In the genomic region with DNA sequence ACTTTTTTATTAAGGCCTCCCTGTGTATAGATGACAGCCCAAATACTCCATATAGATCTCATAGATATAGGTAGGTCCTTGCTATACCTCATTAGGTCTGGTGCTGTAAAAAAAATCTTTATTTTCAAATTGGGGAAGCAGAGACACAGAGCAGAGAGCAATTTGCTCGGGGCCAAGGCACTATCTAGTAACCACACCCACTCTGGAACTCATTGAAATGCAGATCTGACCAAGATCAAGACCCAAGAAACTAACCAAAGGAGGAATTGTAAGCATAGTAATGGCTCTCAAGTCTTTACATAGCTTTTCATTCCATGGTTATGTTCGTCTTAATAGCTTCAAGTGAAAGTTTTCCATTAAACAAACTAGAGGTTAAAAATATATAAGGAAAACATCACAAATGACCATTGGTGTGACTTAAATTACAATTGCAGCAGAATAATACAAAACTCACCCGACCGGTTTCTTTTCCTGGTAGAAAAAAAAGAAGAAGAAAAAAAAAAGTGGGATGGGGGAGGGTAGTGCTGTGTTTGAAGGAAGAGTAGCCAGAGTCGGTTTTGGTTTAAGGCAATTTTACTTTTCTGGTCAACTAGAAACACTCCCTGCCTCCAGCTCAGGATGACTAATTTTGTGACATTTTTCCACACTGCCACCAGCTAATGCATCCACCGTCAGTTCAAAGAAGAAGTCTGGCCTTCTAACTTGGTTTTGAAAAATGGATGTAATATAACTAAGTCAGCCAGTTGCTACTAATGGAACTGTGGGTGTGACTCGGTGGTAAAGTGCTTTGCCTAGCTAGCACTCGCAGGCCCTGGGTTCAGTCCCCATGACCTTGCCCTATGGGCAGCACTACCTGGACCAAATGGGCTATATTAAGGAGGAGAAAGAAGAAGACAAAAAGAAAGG, we compare ENCODE assay signal across 13 mouse cellular contexts. TPM values are rescaled to one million over a fixed set of nuclear protein-coding genes. Genes with fewer than 3 reads are reported as not detected.
DNase-seq lines count a peak whose midpoint lies in the region; ATAC-seq and TF ChIP-seq lines count a peak whose summit lies in the region.
"Had no signal": no experiment of that assay in that cellular context is flagged by ENCODE, and none has a peak within 500 bp of the region (broad histone marks: within the 10 kb centered on the region; RNA-seq: fewer than 3 reads in every experiment).

No protein-coding gene starts in this region.

- DNase-seq in kidney, adult 9 months: peak; percentile 22
- DNase-seq in kidney, adult 8-10 months: no peak
- DNase-seq in 3134 (ENCODE audit: extremely low read depth, insufficient read length, low spot score): peak; percentile 19
- DNase-seq in 3T3-L1 (ENCODE audit: low read depth, low spot score): peak; percentile 16
- DNase-seq in heart, postnatal 36 days: no peak
- DNase-seq: liver, postnatal 0 days; right cerebral cortex, postnatal 14 days had no signal

- no peaks in the 10 kb centered on the region for H3K9me3 ChIP-seq in hindbrain, embryonic 13.5 days
- H3K9me3 ChIP-seq: hindbrain, embryonic 12.5 days; limb, embryonic 12.5 days; midbrain, embryonic 12.5 days had no signal

- intact Hi-C loops in heart, postnatal 36 days (cut with DNase I): no loop called here

- H3K4me2 ChIP-seq in hindbrain, embryonic 13.5 days: no peak overlapping the region
- H3K4me2 ChIP-seq: hindbrain, embryonic 12.5 days; limb, embryonic 12.5 days; midbrain, embryonic 12.5 days had no signal

- H3K4me1 ChIP-seq in embryonic fibroblast, embryonic 13.5 days (ENCODE audit: control insufficient read depth, insufficient read depth, low read length): peaks cover 14% of the 10 kb centered on the region
- peaks cover 26% of the 10 kb centered on the region for H3K4me1 ChIP-seq in hindbrain, embryonic 13.5 days (replicated peaks)

- H3K27me3 ChIP-seq in hindbrain, embryonic 13.5 days: no peaks in the 10 kb centered on the region
- H3K27me3 ChIP-seq: midbrain, embryonic 12.5 days had no signal

- no peak overlapping the region for H3K4me3 ChIP-seq in embryonic fibroblast, embryonic 13.5 days (ENCODE audit: insufficient read depth, low read length)
- H3K4me3 ChIP-seq in hindbrain, embryonic 13.5 days: no peak overlapping the region
- H3K4me3 ChIP-seq: hindbrain, embryonic 12.5 days; limb, embryonic 12.5 days; midbrain, embryonic 12.5 days had no signal

- 38% methylated on average over 8 of the region's 8 CpGs for WGBS in hindbrain, embryonic 13.5 days

- no peak overlapping the region for H3K9ac ChIP-seq in hindbrain, embryonic 13.5 days
- H3K9ac ChIP-seq: hindbrain, embryonic 12.5 days; limb, embryonic 12.5 days; liver, postnatal 0 days; midbrain, embryonic 12.5 days had no signal

- no peak for ATAC-seq in hindbrain, embryonic 13.5 days (ENCODE audit: low FRiP score)
- ATAC-seq: liver, postnatal 0 days had no signal

- no peak for TF ChIP-seq CTCF in embryonic fibroblast, embryonic 13.5 days (IDR thresholded peaks at IDR 0.05; ENCODE audit: borderline replicate concordance, insufficient read depth, low read length)

- peak overlapping the region; percentile 55 for H3K27ac ChIP-seq in embryonic fibroblast, embryonic 13.5 days (ENCODE audit: insufficient read depth, low read length)
- H3K27ac ChIP-seq in hindbrain, embryonic 13.5 days: no peak overlapping the region
- H3K27ac ChIP-seq: hindbrain, embryonic 12.5 days; limb, embryonic 12.5 days; midbrain, embryonic 12.5 days had no signal

- no peak for TF ChIP-seq POLR2A in embryonic fibroblast, embryonic 13.5 days (IDR thresholded peaks at IDR 0.05; ENCODE audit: low read depth, low read length)

- H3K36me3 ChIP-seq in hindbrain, embryonic 13.5 days: no peaks in the 10 kb centered on the region
- H3K36me3 ChIP-seq: G1E; hindbrain, embryonic 12.5 days; limb, embryonic 12.5 days; midbrain, embryonic 12.5 days had no signal

RNA-seq across cellular contexts. Expression of gene Srgap3, which starts 3.4 kb away (rescaled TPM):
- polyA plus RNA-seq in embryonic fibroblast, embryonic 13.5 days (2011; ENCODE audit: insufficient read length, low read depth, missing spikeins): 16.4 and 19.6 TPM in 2 replicates
- total RNA-seq in heart, postnatal 36 days (2021): 1 to 10 TPM in 1 of 2 experiments, under 1 TPM in 1; 0.81 to 1.0 TPM
- polyA plus RNA-seq in hindbrain, embryonic 13.5 days (2015; fragmentation: Nextera tagmentation; extraction: Ambion mirVana): 37.5 and 42.3 TPM in 2 replicates
- polyA plus RNA-seq: G1E had no signal

Comparison
In these comparisons a context has a peak if more than half of its experiments do, and no peak if none do; other contexts are left out.
1. DNase-seq: peak in kidney, adult 9 months (single experiment), 3134 (single experiment) and 3T3-L1 (single experiment); none in kidney, adult 8-10 months (0 of 2) and heart, postnatal 36 days (0 of 2).